Mouse (Mus musculus): ENCODE measurements around the gene H2-M9. TPM values are rescaled to one million over a fixed set of nuclear protein-coding genes. Genes with fewer than 3 reads are reported as not detected.

The H2-M9 gene
- total RNA-seq (2021) = not detected
- long read RNA-seq, experiment 1 = 0 reads
- long read RNA-seq, experiment 2 = 0 reads

DNA sequence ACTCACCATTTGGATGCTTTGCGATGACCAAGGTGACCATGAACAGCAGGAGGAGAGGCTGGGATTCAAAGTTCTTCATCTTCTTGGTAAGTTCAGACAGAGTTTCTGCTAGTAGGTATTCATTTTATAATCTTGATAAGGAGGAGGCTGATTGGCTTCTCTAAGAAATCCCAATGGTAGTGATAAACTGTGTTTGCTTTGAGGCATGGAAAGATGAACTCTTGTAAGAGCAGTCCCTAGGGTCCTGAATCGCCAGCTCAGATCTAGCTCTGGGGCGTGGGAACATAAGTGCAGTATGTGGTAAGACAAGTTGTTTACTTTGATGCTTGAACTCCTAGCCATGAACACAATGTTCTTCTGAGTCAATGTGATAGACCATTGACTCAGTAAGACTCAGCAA lies at the start of gene H2-M9:
Gene H2-M9, minus strand, starts transcription at position 101 of the 400 bp plus-strand sequence.
- DNase-seq (ENCODE audit: extremely low spot score in 1 of 2, low spot score in 2 of 2) = no peak
- no peak for TF ChIP-seq CTCF (IDR thresholded peaks at IDR 0.05)
- Histone ChIP-seq H3K27ac (no peak within 1 kb of the TSS), H3K4me3 (no peak within 1 kb of the TSS)
- intact Hi-C loops (cut with DNase I) = no loop called here

DNA sequence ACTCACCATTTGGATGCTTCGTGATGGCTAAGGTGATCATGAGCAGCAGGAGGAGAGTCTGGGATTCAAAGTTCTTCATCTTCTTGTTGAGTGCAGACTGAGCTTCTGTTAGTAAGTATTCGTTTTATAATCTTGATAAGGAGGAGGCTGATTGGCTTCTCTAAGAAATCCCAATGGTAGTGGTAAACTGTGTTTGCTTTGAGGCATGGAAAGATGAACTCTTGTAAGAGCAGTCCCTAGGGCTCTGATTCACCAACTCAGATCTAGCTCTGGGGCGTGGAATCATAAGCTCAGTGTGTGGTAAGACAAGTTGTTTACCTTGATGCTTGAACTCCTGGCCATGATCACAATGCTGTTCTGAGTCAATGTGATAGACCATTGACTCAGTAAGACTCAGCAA lies 29.7 kb upstream of the H2-M9 start, which contains the start of gene H2-M1:
Gene H2-M1, minus strand, starts transcription at position 101 of the 400 bp plus-strand sequence.
- H3K4me3 ChIP-seq = no peak within 1 kb of the TSS
- no peak for DNase-seq (ENCODE audit: extremely low spot score in 1 of 2, low spot score in 2 of 2)
- intact Hi-C loops (cut with DNase I) = no loop called here
- no peak for TF ChIP-seq CTCF (IDR thresholded peaks at IDR 0.05)
- H3K27ac ChIP-seq = no peak within 1 kb of the TSS

Other genes starting within 250 kb of the H2-M9 start
- gene H2-M10.4, start 180.3 kb downstream of the H2-M9 start, total RNA-seq (2021) = not detected
- gene H2-M11, start 95.6 kb downstream of the H2-M9 start, total RNA-seq (2021) = not detected
- gene H2-M1, start 29.6 kb upstream of the H2-M9 start, total RNA-seq (2021) = not detected
- not detected for gene H2-M10.5, start 130.2 kb upstream of the H2-M9 start, total RNA-seq (2021)
- gene H2-M10.6, start 169.5 kb upstream of the H2-M9 start, total RNA-seq (2021) = not detected
- 10 to 100 TPM; 18.6 to 22.7 TPM for gene Trim26, start 194.5 kb upstream of the H2-M9 start, total RNA-seq (2021)
- not detected for gene Trim15, start 224.5 kb upstream of the H2-M9 start, total RNA-seq (2021)
- gene Trim10, start 226.9 kb upstream of the H2-M9 start, total RNA-seq (2021) = not detected
- gene Trim40, start 247.5 kb upstream of the H2-M9 start, total RNA-seq (2021) = not detected